Mouse (Mus musculus) lung, postnatal 0 days (tissue): ENCODE results near the gene Lrp3. TPM values are rescaled to one million over a fixed set of nuclear protein-coding genes. Genes with fewer than 3 reads are reported as not detected.

Experiments
- ATAC-seq: fragments of 200-750 bp; cut with Nextera tagmentation; 2 replicates; pipeline ENCODE4 v1.8.0; 2017; ENCODE audit warnings: moderate library complexity
- DNase-seq: peaks from one replicate; pipeline ENCODE4 v3.0.0-alpha.2; 2016; ENCODE audit warnings: low spot score
- H3K27ac ChIP-seq: fragments of 300-500 bp; sonication (generic); 2 replicates; pipeline ENCODE4 v1.5.1; 2014; ENCODE audit warnings: antibody characterized with exemption, mild to moderate bottlenecking, low read length, mixed read lengths
- H3K27me3 ChIP-seq: fragments of 300-500 bp; sonication (generic); replicated peaks from 2 replicates; pipeline ENCODE4 v1.6.1; 2014; ENCODE audit warnings: low read length, mixed read lengths; ENCODE audit not compliant: insufficient read depth
- H3K36me3 ChIP-seq: fragments of 300-500 bp; sonication (generic); 2 replicates; pipeline ENCODE4 v1.6.1; 2014; ENCODE audit warnings: low read length, mixed read lengths; ENCODE audit not compliant: insufficient read depth
- H3K4me1 ChIP-seq: fragments of 300-500 bp; sonication (generic); 2 replicates; pipeline ENCODE4 v1.6.1; 2014; ENCODE audit warnings: antibody characterized with exemption, low read depth, low read length, mixed read lengths; ENCODE audit not compliant: insufficient read depth
- H3K4me2 ChIP-seq: fragments of 300-500 bp; sonication (generic); replicated peaks from 2 replicates; pipeline ENCODE4 v1.6.1; 2014; ENCODE audit warnings: low read depth, mild to moderate bottlenecking, low read length, moderate library complexity, mixed read lengths
- H3K4me3 ChIP-seq: fragments of 300-500 bp; sonication (generic); 2 replicates; pipeline ENCODE4 v1.5.1; 2014; ENCODE audit warnings: low read depth, low read length
- H3K9ac ChIP-seq: fragments of 300-500 bp; sonication (generic); replicated peaks from 2 replicates; pipeline ENCODE4 v1.6.1; 2014; ENCODE audit warnings: low read depth, mild to moderate bottlenecking
- H3K9me3 ChIP-seq: fragments of 300-500 bp; sonication (generic); 2 replicates; pipeline ENCODE4 v1.6.1; 2016; ENCODE audit warnings: low read length, mixed read lengths
- CTCF ChIP-seq: IDR thresholded peaks from 2 replicates; pipeline ENCODE4 v1.5.1; 2016; ENCODE audit warnings: antibody characterized with exemption, mild to moderate bottlenecking
- EP300 ChIP-seq: IDR thresholded peaks from 2 replicates; pipeline ENCODE4 v1.6.1; 2016; ENCODE audit warnings: antibody characterized with exemption, mild to moderate bottlenecking, control low read depth
- WGBS: fragments of 180-500 bp; shearing (Covaris S2); extraction: QIAGEN DNeasy Blood & Tissue Kit; methylation state at CpG from one replicate; pipeline ENCODE4 v1.1.7; 2014; 5-methylcytosine and 5-hydroxymethylcytosine counted together
- polyA plus RNA-seq: library from polyadenylated mRNA; unstranded; fragments of >200 nt; fragmentation: Nextera tagmentation; extraction: Ambion mirVana; gene quantifications from 2 replicates; pipeline ENCODE4 v1.2.1, GENCODE M21; 2015

Lrp3 gene
- polyA plus RNA-seq, 1 experiment from 2014 or later, result 6.6 TPM

- H3K9me3 ChIP-seq, result no peaks in the 10 kb centered on the region
- H3K27ac ChIP-seq, result no peak overlapping the region
- WGBS, result 59% methylated on average over 7 of the region's 7 CpGs
- no peaks in the 10 kb centered on the region for H3K27me3 ChIP-seq
- ATAC-seq, result peak; percentile 25
- no peaks in the 10 kb centered on the region for H3K36me3 ChIP-seq
- no peaks in the 10 kb centered on the region for H3K4me1 ChIP-seq
- H3K9ac ChIP-seq, result no peak overlapping the region
- DNase-seq, result no peak
- H3K4me3 ChIP-seq, result no peak overlapping the region
- TF ChIP-seq EP300, result no peak
- TF ChIP-seq CTCF, result no peak
- H3K4me2 ChIP-seq, result no peak overlapping the region
Measured at GRCm38 (mm10) chr7:35163600-35163999, 51.7 kb downstream of the Lrp3 start.

GRCm38 (mm10) chr7:35162443-35162842 is 52.9 kb downstream of the Lrp3 start:
- no peak for TF ChIP-seq CTCF
- no peak for TF ChIP-seq EP300
- no peak for ATAC-seq

GRCm38 (mm10) chr7:35157512-35157911 is 57.8 kb downstream of the Lrp3 start:
- H3K9ac ChIP-seq, result no peak overlapping the region
- H3K4me2 ChIP-seq, result no peak overlapping the region
- H3K27ac ChIP-seq, result no peak overlapping the region
- H3K4me3 ChIP-seq, result no peak overlapping the region
- H3K36me3 ChIP-seq, result no peaks in the 10 kb centered on the region
- TF ChIP-seq CTCF (no peak), EP300 (no peak)
- ATAC-seq (peak; percentile 77), DNase-seq (peak; percentile 57)
- no peaks in the 10 kb centered on the region for H3K27me3 ChIP-seq
- H3K4me1 ChIP-seq, result no peaks in the 10 kb centered on the region
- H3K9me3 ChIP-seq, result no peaks in the 10 kb centered on the region
- 51% methylated on average over 3 of the region's 3 CpGs for WGBS

More at GRCm38 (mm10) chr7:35162443-35162842, 52.9 kb downstream of the Lrp3 start:
- 77% methylated on average over 6 of the region's 6 CpGs for WGBS
- H3K4me2 ChIP-seq, result no peak overlapping the region
- DNase-seq, result no peak
- no peak overlapping the region for H3K27ac ChIP-seq
- H3K4me1 ChIP-seq, result no peaks in the 10 kb centered on the region
- no peak overlapping the region for H3K4me3 ChIP-seq
- no peaks in the 10 kb centered on the region for H3K27me3 ChIP-seq
- no peak overlapping the region for H3K9ac ChIP-seq
- no peaks in the 10 kb centered on the region for H3K36me3 ChIP-seq
- H3K9me3 ChIP-seq, result no peaks in the 10 kb centered on the region

GRCm38 (mm10) chr7:35156561-35157477 is 58.5 kb downstream of the Lrp3 start:
- Histone ChIP-seq H3K9ac (no peak overlapping the region), H3K4me1 (no peaks in the 10 kb centered on the region), H3K36me3 (no peaks in the 10 kb centered on the region), H3K27me3 (no peaks in the 10 kb centered on the region), H3K4me2 (no peak overlapping the region), H3K27ac (no peak overlapping the region), H3K9me3 (no peaks in the 10 kb centered on the region), H3K4me3 (no peak overlapping the region)
- no peak; the same call in none of the 2 replicates for ATAC-seq
- peak; percentile 72 for DNase-seq
- WGBS, result 53% methylated on average over 16 of the region's 16 CpGs
- peak; percentile 56; the same call in 1 of the 2 replicates for TF ChIP-seq EP300
- TF ChIP-seq CTCF, result peak; percentile 10; the same call in 1 of the 2 replicates

- no peak for DNase-seq
- 50% methylated on average over 12 of the region's 12 CpGs for WGBS
- no peak overlapping the region for H3K4me2 ChIP-seq
- no peak for ATAC-seq
- H3K9me3 ChIP-seq, result no peaks in the 10 kb centered on the region
- H3K36me3 ChIP-seq, result no peaks in the 10 kb centered on the region
- H3K4me1 ChIP-seq, result peaks cover 6% of the 10 kb centered on the region; the same call in 1 of the 2 replicates
- H3K27me3 ChIP-seq, result no peaks in the 10 kb centered on the region
- TF ChIP-seq EP300 (no peak), CTCF (no peak)
- no peak overlapping the region for H3K4me3 ChIP-seq
- no peak overlapping the region for H3K9ac ChIP-seq
- H3K27ac ChIP-seq, result no peak overlapping the region
Measured at GRCm38 (mm10) chr7:35154449-35154848, 60.8 kb downstream of the Lrp3 start.

GRCm38 (mm10) chr7:35150860-35151259 is 64.4 kb downstream of the Lrp3 start:
- H3K4me2 ChIP-seq, result no peak overlapping the region
- no peak for DNase-seq
- WGBS, result 78% methylated on average over 5 of the region's 5 CpGs
- no peaks in the 10 kb centered on the region for H3K9me3 ChIP-seq
- H3K9ac ChIP-seq, result no peak overlapping the region
- H3K4me1 ChIP-seq, result peaks cover 13% of the 10 kb centered on the region; the same call in 1 of the 2 replicates
- no peak for ATAC-seq
- H3K4me3 ChIP-seq, result no peak overlapping the region
- no peaks in the 10 kb centered on the region for H3K36me3 ChIP-seq
- no peaks in the 10 kb centered on the region for H3K27me3 ChIP-seq
- TF ChIP-seq EP300 (no peak), CTCF (no peak)
- H3K27ac ChIP-seq, result no peak overlapping the region

Other genes starting within 250 kb of the Lrp3 start
- 46.7 and 47.4 TPM in 2 replicates for gene Cebpg, start 158.9 kb downstream of the Lrp3 start, polyA plus RNA-seq
- gene Cebpa, start 96.2 kb downstream of the Lrp3 start, polyA plus RNA-seq, result 28.9 and 29.8 TPM in 2 replicates
- 20.1 and 21.7 TPM in 2 replicates for gene Slc7a10, start 29.1 kb downstream of the Lrp3 start, polyA plus RNA-seq
- 12.9 and 13.6 TPM in 2 replicates for gene Gpatch1, start 102.9 kb upstream of the Lrp3 start, polyA plus RNA-seq
- gene Rhpn2, start 118.7 kb upstream of the Lrp3 start, polyA plus RNA-seq, result 4.6 and 5.5 TPM in 2 replicates
- gene Faap24, start 181.3 kb upstream of the Lrp3 start, polyA plus RNA-seq, result 10.5 and 11.1 TPM in 2 replicates
- 10.7 and 14.3 TPM in 2 replicates for gene Cep89, start 181.5 kb upstream of the Lrp3 start, polyA plus RNA-seq
- 0.10 and 0.16 TPM in 2 replicates for gene Slc7a9, start 233.3 kb upstream of the Lrp3 start, polyA plus RNA-seq